Mouse (Mus musculus) MEL (cell line): Measurements from ENCODE around the gene Lgsn.

Source experiments
- CHD1 ChIP-seq: IDR thresholded peaks from 2 replicates; pipeline ENCODE4 v1.6.1; 2012; ENCODE audit warnings: low read depth, mild to moderate bottlenecking, inconsistent platforms, low read length, improper control_type of control experiment
- CHD2 ChIP-seq: IDR thresholded peaks from 2 replicates; pipeline ENCODE4 v1.6.1; 2011; ENCODE audit warnings: low read length, improper control_type of control experiment
- CTCF ChIP-seq, 3 experiments: IDR thresholded peaks in 2 of 3; conservative IDR thresholded peaks in 1 of 3; 2 replicates each; pipeline ENCODE4 v1.5.1; 2011 to 2012; ENCODE audit warnings: low read length in 3 of 3, low read depth in 2 of 3, mild to moderate bottlenecking in 2 of 3, improper control_type of control experiment in 1 of 3, inconsistent platforms in 1 of 3, mixed read lengths in 1 of 3, moderate library complexity in 1 of 3; ENCODE audit not compliant: control insufficient read depth in 1 of 3, insufficient read depth in 1 of 3, poor library complexity in 1 of 3, severe bottlenecking in 1 of 3
- EP300 ChIP-seq, 2 experiments: IDR thresholded peaks; 2 replicates each; pipeline ENCODE4 v1.6.1; 2011; ENCODE audit warnings: improper control_type of control experiment in 2 of 2, low read length in 2 of 2, low read depth in 1 of 2, mild to moderate bottlenecking in 1 of 2
- KAT2A ChIP-seq: conservative IDR thresholded peaks from 2 replicates; pipeline ENCODE4 v1.6.1; 2012; ENCODE audit warnings: low read depth, low read length, improper control_type of control experiment, inconsistent platforms
- MEF2A ChIP-seq: IDR thresholded peaks from 2 replicates; pipeline ENCODE4 v1.6.1; 2014; ENCODE audit warnings: low read depth, mild to moderate bottlenecking, inconsistent platforms, low read length, improper control_type of control experiment; ENCODE audit not compliant: poor library complexity, insufficient replicate concordance, severe bottlenecking; ENCODE audit errors: extremely low read depth
- POLR2A ChIP-seq, 2 experiments: IDR thresholded peaks; 2 replicates each; pipeline ENCODE4 v1.6.1; 2011 to 2012; ENCODE audit warnings: low read length in 2 of 2, mild to moderate bottlenecking in 2 of 2, control low read depth in 1 of 2, improper control_type of control experiment in 1 of 2, low read depth in 1 of 2, moderate library complexity in 1 of 2; ENCODE audit not compliant: control insufficient read depth in 1 of 2, insufficient read depth in 1 of 2, poor library complexity in 1 of 2
- POLR2AphosphoS2 ChIP-seq: IDR thresholded peaks from 2 replicates; pipeline ENCODE4 v1.6.1; 2011; ENCODE audit warnings: low read length, improper control_type of control experiment
- RAD21 ChIP-seq: IDR thresholded peaks from 2 replicates; pipeline ENCODE4 v1.6.1; 2011; ENCODE audit warnings: mild to moderate bottlenecking, low read depth, low read length, improper control_type of control experiment
- TAL1 ChIP-seq: IDR thresholded peaks from 2 replicates; pipeline ENCODE4 v1.6.1; 2012; ENCODE audit warnings: mild to moderate bottlenecking, inconsistent platforms, low read length, moderate library complexity, mixed read lengths
- TCF12 ChIP-seq: IDR thresholded peaks from 2 replicates; pipeline ENCODE4 v1.6.1; 2014; ENCODE audit warnings: low read depth, mild to moderate bottlenecking, inconsistent platforms, low read length, improper control_type of control experiment, moderate library complexity
- USF2 ChIP-seq, 2 experiments: IDR thresholded peaks; 2 replicates each; pipeline ENCODE4 v1.6.1; 2011 to 2012; ENCODE audit warnings: improper control_type of control experiment in 2 of 2, low read length in 2 of 2, borderline replicate concordance in 1 of 2, inconsistent platforms in 1 of 2, low read depth in 1 of 2, mild to moderate bottlenecking in 1 of 2; ENCODE audit not compliant: insufficient read depth in 1 of 2
- ZC3H11A ChIP-seq: IDR thresholded peaks from 2 replicates; pipeline ENCODE4 v1.6.1; 2012; ENCODE audit warnings: low read depth, mild to moderate bottlenecking, inconsistent platforms, low read length, improper control_type of control experiment
- ZKSCAN1 ChIP-seq: IDR thresholded peaks from 2 replicates; pipeline ENCODE4 v1.6.1; 2012; ENCODE audit warnings: low read depth, mild to moderate bottlenecking, inconsistent platforms, low read length, improper control_type of control experiment, moderate library complexity

DNA sequence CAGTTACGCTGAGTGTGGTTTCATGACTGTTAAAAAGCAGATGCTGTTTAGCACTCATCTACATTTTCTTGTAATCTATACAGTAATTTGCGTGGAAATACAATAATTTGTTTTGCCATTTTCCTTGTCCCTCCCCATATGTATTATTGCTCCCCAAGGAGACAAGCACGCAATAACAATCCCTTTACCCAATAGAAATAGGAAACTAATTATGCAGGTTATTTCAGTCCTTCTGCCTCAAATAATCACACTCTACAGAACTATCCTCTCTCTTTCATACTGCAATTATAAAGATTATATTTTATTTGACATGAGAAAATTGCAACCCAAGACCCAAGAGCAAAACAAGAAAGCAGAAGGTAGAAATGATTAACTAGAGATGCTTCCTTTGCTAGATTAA, 20.8 kb downstream of the Lgsn start:
- TF ChIP-seq POLR2A (IDR thresholded peaks at IDR 0.05; ENCODE audit: control insufficient read depth in 1 of 2, insufficient read depth in 1 of 2, low read depth in 1 of 2, low read length in 2 of 2, poor library complexity in 1 of 2) = no peak
- TF ChIP-seq ZC3H11A = no peak
- no peak for TF ChIP-seq TAL1
- TF ChIP-seq RAD21 = no peak
- no peak for TF ChIP-seq ZKSCAN1
- TF ChIP-seq CTCF (IDR thresholded peaks at IDR 0.05 in 2 of 3, conservative IDR thresholded peaks at IDR 0.05 in 1 of 3; ENCODE audit: control insufficient read depth in 1 of 3, insufficient read depth in 1 of 3, low read depth in 2 of 3, low read length in 3 of 3, poor library complexity in 1 of 3, severe bottlenecking in 1 of 3) = no peak
- TF ChIP-seq MEF2A = no peak
- TF ChIP-seq POLR2AphosphoS2 = no peak
- no peak for TF ChIP-seq CHD1
- no peak for TF ChIP-seq CHD2
- no peak for TF ChIP-seq KAT2A
- no peak for TF ChIP-seq EP300 (IDR thresholded peaks at IDR 0.05; ENCODE audit: low read depth in 1 of 2, low read length in 2 of 2)
- no peak for TF ChIP-seq TCF12
- no peak for TF ChIP-seq USF2 (IDR thresholded peaks at IDR 0.05; ENCODE audit: borderline replicate concordance in 1 of 2, insufficient read depth in 1 of 2, low read depth in 1 of 2, low read length in 2 of 2)
